Mouse (Mus musculus) spleen, adult 2 months (tissue): ENCODE results near the gene Zfp367. TPM values are rescaled to one million over a fixed set of nuclear protein-coding genes. Genes with fewer than 3 reads are reported as not detected.

Source experiments
- DNase-seq, 2 experiments: peaks; one replicate each; pipeline versions ENCODE4 v3.0.0 to v3.0.0-alpha.2; 2012 to 2021; ENCODE audit warnings: low spot score in 2 of 2, low read depth in 1 of 2
- H3K27ac ChIP-seq: fragments of 200-500 bp; 2 replicates; pipeline ENCODE4 v1.5.1; 2012; ENCODE audit warnings: low read length, inconsistent platforms; ENCODE audit not compliant: insufficient read depth
- H3K27me3 ChIP-seq: fragments of 200-500 bp; 2 replicates; pipeline ENCODE4 v1.6.1; 2012; ENCODE audit warnings: mild to moderate bottlenecking, moderate library complexity, low read length, inconsistent platforms; ENCODE audit not compliant: control insufficient read depth, insufficient read depth
- H3K36me3 ChIP-seq: fragments of 200-500 bp; 2 replicates; pipeline ENCODE4 v1.6.1; 2012; ENCODE audit warnings: mild to moderate bottlenecking, low read length, inconsistent platforms; ENCODE audit not compliant: control insufficient read depth, insufficient read depth
- H3K4me1 ChIP-seq: fragments of 200-500 bp; 2 replicates; pipeline ENCODE4 v1.6.1; 2011; ENCODE audit warnings: inconsistent platforms; ENCODE audit not compliant: control insufficient read depth, insufficient read depth, insufficient read length
- H3K4me3 ChIP-seq: fragments of 200-500 bp; 2 replicates; pipeline ENCODE4 v1.5.1; 2011; ENCODE audit warnings: mild to moderate bottlenecking, inconsistent platforms; ENCODE audit not compliant: insufficient read depth, insufficient read length; ENCODE audit errors: extremely low read depth
- CTCF ChIP-seq: fragments of 200-500 bp; IDR thresholded peaks from 2 replicates; pipeline ENCODE4 v1.5.1; 2011; ENCODE audit warnings: mild to moderate bottlenecking, inconsistent platforms; ENCODE audit not compliant: insufficient read depth, insufficient read length, insufficient replicate concordance; ENCODE audit errors: extremely low read depth
- POLR2A ChIP-seq: fragments of 200-500 bp; IDR thresholded peaks from 2 replicates; pipeline ENCODE4 v1.6.1; 2011; ENCODE audit warnings: low read depth, low read length, inconsistent platforms
- WGBS: fragments of 180-500 bp; shearing (Covaris S2); methylation state at CpG from one replicate; pipeline ENCODE4 v1.1.7; 2018; 5-methylcytosine and 5-hydroxymethylcytosine counted together
- polyA plus RNA-seq: library from polyadenylated mRNA; depleted of rRNA; stranded (reverse); fragments of >200 nt; gene quantifications from 2 replicates; pipeline ENCODE4 v1.2.3, GENCODE M21; 2012

Zfp367 gene
- polyA plus RNA-seq, 1 experiment = 5.8 TPM

GRCm38 (mm10) chr13:64185176-64185575 lies 32.2 kb upstream of the Zfp367 start:
- DNase-seq = no peak
- no peaks in the 10 kb centered on the region for H3K27me3 ChIP-seq
- 0 out of 2 replicates have a peak, but pooled peaks cover 1% of the 10 kb centered on the region for H3K36me3 ChIP-seq
- H3K4me3 ChIP-seq = no peak overlapping the region
- H3K27ac ChIP-seq = no peak overlapping the region
- H3K4me1 ChIP-seq = 0 out of 2 replicates have a peak, but pooled peaks cover 2% of the 10 kb centered on the region
- TF ChIP-seq POLR2A (no peak), CTCF (no peak)
- WGBS = 80% methylated on average over 7 of the region's 7 CpGs

- H3K27ac ChIP-seq = no peak overlapping the region
- H3K4me3 ChIP-seq = no peak overlapping the region
- H3K36me3 ChIP-seq = 0 out of 2 replicates have a peak, but pooled peaks cover 1% of the 10 kb centered on the region
- no peaks in the 10 kb centered on the region for H3K27me3 ChIP-seq
- no peak for TF ChIP-seq POLR2A
- no peak for TF ChIP-seq CTCF
- H3K4me1 ChIP-seq = 0 out of 2 replicates have a peak, but pooled peaks cover 2% of the 10 kb centered on the region
- no peak for DNase-seq
- WGBS = 92% methylated on average over 10 of the region's 10 CpGs
Measured at GRCm38 (mm10) chr13:64184361-64184760, 31.4 kb upstream of the Zfp367 start.

DNA sequence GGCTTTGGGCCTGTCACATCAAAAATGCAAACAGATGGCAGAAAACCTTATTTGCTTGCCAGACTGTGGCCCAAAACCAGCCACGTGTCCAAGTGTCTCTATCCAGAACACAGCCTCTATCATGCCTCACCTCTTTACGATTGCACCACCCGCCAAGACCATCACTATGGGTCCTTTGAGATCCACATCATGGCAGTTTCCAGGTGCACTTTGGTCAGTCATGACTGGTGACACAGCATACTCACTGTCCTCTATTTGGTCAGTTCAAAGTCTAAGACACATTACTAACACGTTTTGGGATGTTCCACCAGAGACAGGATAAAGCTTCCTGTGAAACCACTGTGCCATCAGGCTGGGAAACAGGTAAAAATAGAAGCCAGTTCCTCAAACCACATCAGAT lies 30.6 kb upstream of the Zfp367 start:
- 0 out of 2 replicates have a peak, but pooled peaks cover 2% of the 10 kb centered on the region for H3K4me1 ChIP-seq
- no peak for DNase-seq
- no peak overlapping the region for H3K4me3 ChIP-seq
- H3K27me3 ChIP-seq = no peaks in the 10 kb centered on the region
- 84% methylated on average over 4 of the region's 4 CpGs for WGBS
- no peak overlapping the region for H3K27ac ChIP-seq
- TF ChIP-seq POLR2A = no peak
- H3K36me3 ChIP-seq = 0 out of 2 replicates have a peak, but pooled peaks cover 1% of the 10 kb centered on the region

DNA sequence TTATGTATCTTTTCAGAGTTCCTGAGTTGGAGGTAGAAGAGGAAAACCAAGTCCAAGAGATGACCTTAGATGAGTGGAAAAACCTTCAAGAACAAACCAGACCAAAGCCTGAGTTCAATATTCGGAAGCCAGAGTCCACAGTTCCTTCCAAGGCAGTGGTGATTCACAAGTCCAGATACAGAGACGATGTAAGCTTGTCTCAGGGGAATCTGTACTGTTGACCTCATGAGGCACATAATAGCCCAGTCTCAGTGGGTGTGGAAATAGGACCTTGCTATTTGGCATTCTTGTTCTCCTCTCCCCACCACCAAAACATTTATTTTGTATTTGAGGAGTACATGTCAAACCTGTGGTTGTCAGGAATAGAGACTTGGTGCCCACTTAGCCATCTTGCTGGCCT lies 29.1 kb upstream of the Zfp367 start:
- Histone ChIP-seq H3K36me3 (0 out of 2 replicates have a peak, but pooled peaks cover 1% of the 10 kb centered on the region), H3K4me1 (no peaks in the 10 kb centered on the region), H3K27me3 (no peaks in the 10 kb centered on the region), H3K27ac (no peak overlapping the region), H3K4me3 (no peak overlapping the region)
- no peak for DNase-seq
- TF ChIP-seq CTCF (no peak), POLR2A (no peak)
- 91% methylated on average over 2 of the region's 2 CpGs for WGBS

DNA sequence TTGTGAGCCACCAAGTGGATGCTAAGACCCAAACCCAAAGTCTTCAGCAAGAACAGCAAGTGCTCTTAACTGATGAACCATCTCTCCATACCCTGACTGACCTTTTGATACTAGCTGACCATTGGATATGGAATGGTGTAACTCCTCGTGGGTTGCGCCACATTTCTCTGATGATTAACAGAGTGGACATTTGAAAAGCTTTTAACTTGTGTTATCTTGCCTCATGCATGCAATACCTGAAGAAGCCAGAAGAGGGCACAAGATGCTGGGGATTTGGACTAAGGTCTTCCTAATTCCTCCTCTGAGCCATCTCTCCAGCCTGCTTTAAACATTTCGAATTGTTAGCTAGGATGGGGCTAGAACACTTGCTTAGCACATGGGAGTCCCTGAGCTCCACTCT lies 27.9 kb upstream of the Zfp367 start:
- 0 out of 2 replicates have a peak, but pooled peaks cover 1% of the 10 kb centered on the region for H3K36me3 ChIP-seq
- H3K27ac ChIP-seq = no peak overlapping the region
- H3K4me1 ChIP-seq = no peaks in the 10 kb centered on the region
- H3K4me3 ChIP-seq = no peak overlapping the region
- TF ChIP-seq CTCF (no peak), POLR2A (no peak)
- no peaks in the 10 kb centered on the region for H3K27me3 ChIP-seq
- peak; percentile 15 to 45 for DNase-seq
- WGBS = 75% methylated on average over 3 of the region's 3 CpGs

- TF ChIP-seq POLR2A (no peak), CTCF (no peak)
- WGBS = 75% methylated on average over 4 of the region's 4 CpGs
Measured at GRCm38 (mm10) chr13:64180300-64180699, 27.3 kb upstream of the Zfp367 start.

DNA sequence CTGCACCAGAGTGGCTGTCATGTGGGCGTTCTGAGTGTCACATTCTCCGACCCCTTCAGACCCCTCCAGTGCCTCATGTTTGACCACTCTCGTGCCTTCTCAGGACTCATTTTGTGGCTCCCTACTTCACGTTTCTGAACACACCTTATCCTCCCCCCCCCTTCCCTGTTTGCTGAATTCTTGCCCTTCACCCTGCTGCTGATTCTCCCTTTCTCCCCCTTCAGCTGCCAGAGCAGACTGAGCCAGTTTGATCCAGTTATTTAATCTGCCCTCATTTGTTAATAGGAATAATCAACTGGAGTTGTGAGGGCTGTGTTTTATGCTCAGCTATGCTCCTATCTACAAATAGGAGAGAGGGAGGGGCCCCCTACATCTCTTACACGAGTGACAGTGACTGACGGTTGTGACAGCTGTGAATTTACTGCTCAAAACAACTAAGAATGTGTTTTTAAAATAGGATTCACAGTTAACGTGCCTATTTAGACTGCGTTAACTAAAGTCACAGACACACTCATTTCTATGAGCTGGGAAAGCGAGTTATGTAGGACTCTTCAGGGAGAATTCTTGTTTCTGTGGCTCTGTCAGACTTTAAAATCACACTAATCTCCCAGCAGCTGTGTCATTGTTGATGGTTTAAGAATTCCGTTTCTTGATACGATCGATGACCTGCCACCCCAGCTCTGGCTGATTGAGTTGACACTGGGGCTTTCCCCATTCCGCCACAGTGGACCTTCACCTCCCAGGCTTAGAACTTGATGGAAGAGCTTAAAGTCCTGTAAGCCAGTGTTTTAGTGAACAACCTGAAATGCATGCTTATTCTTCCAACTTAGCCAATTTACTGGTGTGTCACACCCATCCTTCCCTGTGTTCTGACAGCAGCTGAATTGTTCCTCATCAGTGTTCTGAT lies 26.0 kb upstream of the Zfp367 start:
- WGBS = 90% methylated on average over 13 of the region's 13 CpGs
- Histone ChIP-seq H3K27me3 (no peaks in the 10 kb centered on the region), H3K4me1 (no peaks in the 10 kb centered on the region), H3K27ac (no peak overlapping the region), H3K4me3 (no peak overlapping the region), H3K36me3 (no peaks in the 10 kb centered on the region)
- no peak for TF ChIP-seq POLR2A
- TF ChIP-seq CTCF = no peak
- no peak for DNase-seq

More at GRCm38 (mm10) chr13:64180300-64180699, 27.3 kb upstream of the Zfp367 start:
- H3K4me1 ChIP-seq = no peaks in the 10 kb centered on the region
- 0 out of 2 replicates have a peak, but pooled peaks cover 1% of the 10 kb centered on the region for H3K36me3 ChIP-seq
- no peak overlapping the region for H3K27ac ChIP-seq
- DNase-seq = no peak
- H3K4me3 ChIP-seq = no peak overlapping the region
- no peaks in the 10 kb centered on the region for H3K27me3 ChIP-seq
